Mouse (Mus musculus) neural tube, embryonic 11.5 days (tissue): Measurements from ENCODE around the gene Dnah5. TPM values are rescaled to one million over a fixed set of nuclear protein-coding genes. Genes with fewer than 3 reads are reported as not detected.

ENCODE experiments used
- ATAC-seq: fragments of 200-750 bp; cut with Nextera tagmentation; 2 replicates; pipeline ENCODE4 v1.8.0; 2017; ENCODE audit warnings: moderate number of reproducible peaks, mild to moderate bottlenecking, moderate TSS enrichment, moderate library complexity; ENCODE audit not compliant: insufficient read depth, low FRiP score, low TSS enrichment
- DNase-seq: peaks from one replicate; pipeline ENCODE4 v3.0.0-alpha.2; 2015; ENCODE audit warnings: low spot score
- H3K27ac ChIP-seq: fragments of 300-500 bp; sonication (generic); 2 replicates; pipeline ENCODE4 v1.5.1; 2014; ENCODE audit warnings: low read depth, mild to moderate bottlenecking, low read length
- H3K27me3 ChIP-seq: fragments of 300-500 bp; sonication (generic); 2 replicates; pipeline ENCODE4 v1.6.1; 2014; ENCODE audit warnings: mild to moderate bottlenecking, low read length, mixed read lengths; ENCODE audit not compliant: control insufficient read depth, insufficient read depth
- H3K36me3 ChIP-seq: fragments of 300-500 bp; sonication (generic); 2 replicates; pipeline ENCODE4 v1.6.1; 2014; ENCODE audit warnings: mild to moderate bottlenecking, low read length, moderate library complexity, mixed read lengths; ENCODE audit not compliant: control insufficient read depth, insufficient read depth
- H3K4me1 ChIP-seq: fragments of 300-500 bp; sonication (generic); 2 replicates; pipeline ENCODE4 v1.6.1; 2014; ENCODE audit warnings: low read length, mixed read lengths; ENCODE audit not compliant: control insufficient read depth, insufficient read depth
- H3K4me2 ChIP-seq: fragments of 300-500 bp; sonication (generic); 2 replicates; pipeline ENCODE4 v1.6.1; 2014; ENCODE audit warnings: low read depth, mild to moderate bottlenecking, moderate library complexity
- H3K4me3 ChIP-seq: fragments of 300-500 bp; sonication (generic); 2 replicates; pipeline ENCODE4 v1.5.1; 2014; ENCODE audit warnings: low read depth, low read length
- H3K9ac ChIP-seq: fragments of 300-500 bp; sonication (generic); 2 replicates; pipeline ENCODE4 v1.6.1; 2014; ENCODE audit warnings: mild to moderate bottlenecking, low read length
- H3K9me3 ChIP-seq: fragments of 300-500 bp; sonication (generic); 2 replicates; pipeline ENCODE4 v1.6.1; 2016; ENCODE audit warnings: low read length; ENCODE audit not compliant: control insufficient read depth
- WGBS: fragments of 180-500 bp; shearing (Covaris S2); extraction: QIAGEN DNeasy Blood & Tissue Kit; methylation state at CpG from one replicate; pipeline ENCODE4 v1.1.7; 2014; 5-methylcytosine and 5-hydroxymethylcytosine counted together
- polyA plus RNA-seq: library from polyadenylated mRNA; unstranded; fragments of >200 nt; fragmentation: Nextera tagmentation; extraction: Ambion mirVana; gene quantifications from 2 replicates; pipeline ENCODE4 v1.2.1, GENCODE M21; 2014

The Dnah5 gene
- polyA plus RNA-seq, 1 experiment from 2014 or later = 0.11 TPM

DNA sequence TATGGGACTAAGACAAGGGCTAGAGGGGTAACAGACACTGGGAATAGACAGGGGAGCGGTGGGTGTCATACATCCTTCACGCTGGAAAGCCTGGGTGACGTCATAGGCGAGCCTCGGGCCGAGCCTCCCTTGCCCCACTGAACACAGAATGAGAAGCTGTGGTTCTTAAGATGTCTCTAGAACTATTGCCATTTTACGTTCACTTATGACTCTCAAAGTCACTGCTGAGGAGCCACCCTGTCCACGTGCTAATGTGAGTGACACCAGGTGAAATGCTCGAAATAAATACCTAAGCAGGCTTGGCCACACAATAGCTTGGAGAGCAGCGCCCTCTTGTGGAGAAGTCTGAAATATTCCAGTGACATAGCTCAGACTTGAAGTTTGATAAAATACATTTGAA is 21.7 kb upstream of the Dnah5 start:
- no peaks in the 10 kb centered on the region for H3K27me3 ChIP-seq
- H3K4me3 ChIP-seq = 0 out of 2 replicates have a peak overlapping the region, but pooled peaks have one; percentile 9
- peak overlapping the region; percentile 26 for H3K4me2 ChIP-seq
- 16% methylated on average over 10 of the region's 10 CpGs for WGBS
- no peak overlapping the region for H3K9ac ChIP-seq
- no peak overlapping the region for H3K27ac ChIP-seq
- ATAC-seq (peak; percentile 69), DNase-seq (peak; percentile 64)
- no peaks in the 10 kb centered on the region for H3K36me3 ChIP-seq
- no peaks in the 10 kb centered on the region for H3K4me1 ChIP-seq
- no peaks in the 10 kb centered on the region for H3K9me3 ChIP-seq

DNA sequence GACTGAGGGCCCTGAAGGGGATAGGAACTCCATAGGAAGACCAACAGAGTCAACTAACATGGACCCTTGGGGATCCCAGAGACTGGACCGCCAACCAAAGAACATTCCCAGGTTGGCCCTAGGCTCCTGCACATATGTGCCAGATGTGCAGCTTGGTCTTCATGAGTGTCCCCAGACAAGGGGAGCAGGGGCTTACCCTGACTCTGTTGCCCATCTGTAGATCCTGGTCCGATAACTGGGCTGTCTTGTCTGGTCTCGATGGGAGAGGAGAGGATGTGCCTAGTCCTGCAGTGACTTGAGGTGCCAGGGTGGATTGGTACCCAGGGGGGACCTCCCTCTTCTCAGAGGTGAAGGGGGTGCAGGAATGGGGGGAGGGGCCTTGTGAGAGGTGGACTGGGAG is 21.0 kb upstream of the Dnah5 start:
- no peaks in the 10 kb centered on the region for H3K36me3 ChIP-seq
- H3K4me3 ChIP-seq = no peak overlapping the region
- H3K27ac ChIP-seq = no peak overlapping the region
- no peaks in the 10 kb centered on the region for H3K27me3 ChIP-seq
- H3K4me2 ChIP-seq = no peak overlapping the region
- no peaks in the 10 kb centered on the region for H3K4me1 ChIP-seq
- no peak for DNase-seq
- ATAC-seq = no peak
- 57% methylated on average over 3 of the region's 3 CpGs for WGBS
- H3K9ac ChIP-seq = no peak overlapping the region
- no peaks in the 10 kb centered on the region for H3K9me3 ChIP-seq

DNA sequence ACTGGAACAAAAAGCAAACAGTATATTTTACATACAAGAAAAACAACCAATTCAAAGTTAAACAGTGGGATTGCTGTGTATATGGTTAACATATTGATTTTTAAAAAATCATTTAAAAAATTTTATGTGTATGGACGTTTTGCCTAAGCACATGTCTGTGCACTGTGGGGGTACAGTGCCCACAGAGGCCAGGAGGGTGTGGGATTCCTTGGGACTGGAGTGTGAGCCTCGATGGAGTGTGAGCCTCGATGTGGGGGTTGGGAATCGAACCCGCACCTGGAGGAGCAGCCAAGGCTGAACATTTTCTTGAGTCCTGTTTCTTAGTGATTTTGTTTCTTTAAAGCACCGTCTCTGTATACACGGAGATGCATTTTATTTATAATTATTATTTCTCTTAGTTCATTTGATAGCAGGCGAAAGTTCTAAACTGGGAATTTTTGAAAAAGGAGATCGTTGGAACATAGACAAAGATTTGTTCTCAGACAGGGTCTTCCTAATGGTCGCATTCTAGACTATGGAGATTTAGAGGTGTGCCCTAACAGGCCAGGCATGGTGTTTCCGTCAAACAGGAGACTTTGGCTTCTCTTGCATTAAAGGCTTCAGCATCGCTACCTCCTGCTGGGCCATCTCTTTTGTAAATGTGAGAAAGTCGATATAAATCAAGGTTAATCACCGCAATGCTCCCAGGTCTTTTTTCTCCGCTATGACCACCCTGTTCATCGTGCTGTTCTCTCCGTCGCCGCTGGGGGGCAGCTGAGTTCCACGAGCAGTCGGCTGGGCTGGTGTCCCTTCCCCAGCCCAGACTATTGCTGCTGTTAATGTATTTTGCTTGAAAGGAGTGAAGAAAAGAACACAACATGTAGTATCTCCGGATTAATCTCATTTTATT is 15.8 kb upstream of the Dnah5 start:
- DNase-seq = peak; percentile 83
- no peaks in the 10 kb centered on the region for H3K27me3 ChIP-seq
- H3K4me3 ChIP-seq = no peak overlapping the region
- H3K36me3 ChIP-seq = no peaks in the 10 kb centered on the region
- no peak overlapping the region for H3K9ac ChIP-seq
- no peaks in the 10 kb centered on the region for H3K4me1 ChIP-seq
- H3K27ac ChIP-seq = no peak overlapping the region
- no peak overlapping the region for H3K4me2 ChIP-seq
- ATAC-seq = peak; percentile 72; the same call in 1 of the 2 replicates
- WGBS = 22% methylated on average over 22 of the region's 22 CpGs
- no peaks in the 10 kb centered on the region for H3K9me3 ChIP-seq

DNA sequence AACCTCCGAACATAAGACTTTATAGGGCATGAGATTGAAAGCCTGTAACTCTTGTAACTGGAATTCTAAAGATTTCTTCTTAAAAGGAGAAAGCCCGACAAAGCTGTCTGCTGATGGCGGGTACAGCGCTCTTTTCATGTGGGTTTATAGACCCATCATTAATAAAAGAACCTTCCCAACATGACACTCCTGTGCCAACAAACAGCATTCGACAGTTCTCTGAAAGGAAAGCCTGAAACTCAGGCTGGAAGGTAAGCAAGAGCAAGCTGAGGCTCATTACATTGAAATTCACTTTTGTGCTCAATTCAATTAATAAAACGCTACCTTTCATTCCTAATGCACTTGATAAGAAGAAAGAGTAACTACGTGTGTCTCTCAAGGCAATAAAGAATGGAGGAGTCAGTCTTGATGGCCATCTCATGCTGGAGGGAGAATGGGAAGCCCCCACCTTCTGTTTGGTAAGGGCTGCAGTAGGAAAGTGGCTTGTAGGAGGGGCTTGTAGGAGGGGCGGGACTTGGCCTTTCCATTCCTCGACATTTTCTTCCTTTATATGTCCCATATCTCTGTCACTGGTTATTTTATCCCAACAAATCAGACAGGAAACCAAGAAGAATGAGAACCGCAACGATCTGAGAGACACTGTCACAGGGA is 15.1 kb upstream of the Dnah5 start:
- H3K4me2 ChIP-seq = no peak overlapping the region
- H3K4me3 ChIP-seq = no peak overlapping the region
- ATAC-seq (0 out of 2 replicates have a peak, but pooled peaks have one; percentile 27), DNase-seq (no peak)
- no peaks in the 10 kb centered on the region for H3K36me3 ChIP-seq
- H3K27me3 ChIP-seq = no peaks in the 10 kb centered on the region
- 71% methylated on average over 11 of the region's 11 CpGs for WGBS
- no peak overlapping the region for H3K9ac ChIP-seq
- no peak overlapping the region for H3K27ac ChIP-seq
- H3K4me1 ChIP-seq = no peaks in the 10 kb centered on the region
- H3K9me3 ChIP-seq = no peaks in the 10 kb centered on the region

DNA sequence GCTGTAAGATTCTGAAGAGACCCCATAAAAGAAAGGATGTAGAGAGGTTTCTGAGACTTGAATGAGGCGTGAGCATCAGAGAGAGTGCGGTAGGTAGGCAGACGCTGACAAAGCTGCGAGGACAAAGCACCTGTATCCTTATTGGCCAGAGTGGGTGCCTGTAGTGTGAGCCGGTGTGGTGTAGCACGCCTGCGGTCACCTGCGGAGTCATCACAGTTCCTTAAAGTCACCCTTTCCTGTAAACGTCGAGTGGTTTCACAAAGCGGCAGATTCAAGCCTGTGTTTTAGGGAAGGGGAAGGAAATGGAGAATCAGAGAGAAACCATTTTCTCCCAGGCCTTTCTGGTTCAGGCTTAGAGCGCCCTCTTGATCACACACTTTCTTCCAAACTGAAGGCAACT is 13.9 kb upstream of the Dnah5 start:
- Histone ChIP-seq H3K4me2 (no peak overlapping the region), H3K27ac (no peak overlapping the region), H3K4me3 (no peak overlapping the region), H3K27me3 (no peaks in the 10 kb centered on the region), H3K9ac (no peak overlapping the region), H3K36me3 (no peaks in the 10 kb centered on the region), H3K9me3 (no peaks in the 10 kb centered on the region), H3K4me1 (no peaks in the 10 kb centered on the region)
- WGBS = 33% methylated on average over 12 of the region's 12 CpGs
- no peak for DNase-seq
- ATAC-seq = no peak

DNA sequence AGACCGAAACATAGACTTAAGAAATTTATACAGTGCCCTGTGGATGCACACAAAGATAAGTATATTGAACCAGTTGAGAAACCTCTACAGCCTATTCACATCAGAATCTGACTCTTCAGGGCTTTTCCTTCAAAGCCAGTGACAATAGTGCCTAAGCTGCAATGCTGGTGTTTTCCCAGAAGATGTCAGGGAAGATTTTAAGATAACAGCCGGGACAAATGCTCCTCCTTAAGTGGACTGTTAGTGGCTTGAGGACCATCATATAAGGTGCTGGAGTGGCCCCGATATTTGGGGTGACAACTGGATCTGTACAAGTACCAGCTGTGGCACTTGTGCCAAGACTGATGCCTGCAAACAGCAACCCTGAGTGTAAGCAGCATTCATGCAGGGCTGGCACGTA is 4.9 kb upstream of the Dnah5 start:
- no peak for DNase-seq
- H3K4me2 ChIP-seq = no peak overlapping the region
- no peak overlapping the region for H3K27ac ChIP-seq
- no peaks in the 10 kb centered on the region for H3K4me1 ChIP-seq
- WGBS = 70% methylated on average over 4 of the region's 4 CpGs
- peaks cover 34% of the 10 kb centered on the region for H3K27me3 ChIP-seq
- no peak overlapping the region for H3K9ac ChIP-seq
- no peaks in the 10 kb centered on the region for H3K9me3 ChIP-seq
- no peak overlapping the region for H3K4me3 ChIP-seq
- H3K36me3 ChIP-seq = no peaks in the 10 kb centered on the region
- no peak for ATAC-seq

DNA sequence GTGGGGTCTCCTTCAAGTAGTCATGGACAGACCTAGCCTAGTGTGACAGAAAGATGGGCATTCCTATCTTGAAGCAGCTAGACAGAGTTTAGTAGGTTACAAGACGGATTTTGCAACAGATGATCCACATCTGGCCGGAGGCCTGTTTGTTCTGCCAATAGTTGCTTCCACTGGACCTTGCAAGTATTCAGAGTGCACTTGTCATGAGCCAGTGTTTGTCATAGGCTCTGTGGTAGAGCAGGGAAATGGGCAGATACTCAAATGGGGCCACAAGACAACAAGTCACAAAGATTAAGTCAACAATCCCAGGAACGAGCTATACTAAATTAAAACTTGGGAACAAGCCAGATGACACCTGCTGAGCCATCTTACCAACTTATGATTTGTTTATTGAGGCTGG is 1.1 kb downstream of the Dnah5 start:
- ATAC-seq (no peak), DNase-seq (no peak)
- H3K4me2 ChIP-seq = no peak overlapping the region
- no peaks in the 10 kb centered on the region for H3K4me1 ChIP-seq
- H3K9ac ChIP-seq = no peak overlapping the region
- H3K36me3 ChIP-seq = no peaks in the 10 kb centered on the region
- H3K9me3 ChIP-seq = no peaks in the 10 kb centered on the region
- no peak overlapping the region for H3K4me3 ChIP-seq
- peaks cover 43% of the 10 kb centered on the region for H3K27me3 ChIP-seq
- H3K27ac ChIP-seq = no peak overlapping the region
- WGBS = 84% methylated on average over 3 of the region's 3 CpGs

DNA sequence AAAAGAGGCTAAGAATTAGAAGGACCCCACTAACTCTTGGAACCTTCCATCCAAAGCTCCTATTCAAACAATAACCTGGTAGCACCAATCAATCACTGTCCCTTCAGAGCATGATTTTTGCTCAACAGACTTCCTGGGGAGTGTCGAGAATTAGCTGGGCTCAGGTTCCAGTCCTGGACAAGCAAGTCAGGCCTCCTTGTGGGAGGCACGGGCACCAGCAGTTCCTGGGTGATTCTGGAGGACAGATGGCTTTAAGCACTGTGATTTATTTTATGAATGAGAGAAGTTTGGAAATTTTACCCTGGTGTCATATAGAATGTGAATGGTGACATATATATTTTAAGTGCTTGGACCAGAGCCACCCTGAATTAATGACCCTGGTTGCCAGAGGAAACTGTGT is 4.0 kb downstream of the Dnah5 start:
- Histone ChIP-seq H3K27me3 (peaks cover 39% of the 10 kb centered on the region), H3K9me3 (no peaks in the 10 kb centered on the region), H3K27ac (no peak overlapping the region), H3K4me2 (no peak overlapping the region), H3K4me1 (no peaks in the 10 kb centered on the region), H3K9ac (no peak overlapping the region), H3K36me3 (no peaks in the 10 kb centered on the region), H3K4me3 (no peak overlapping the region)
- 47% methylated on average over 2 of the region's 2 CpGs for WGBS
- no peak for DNase-seq
- ATAC-seq = no peak

DNA sequence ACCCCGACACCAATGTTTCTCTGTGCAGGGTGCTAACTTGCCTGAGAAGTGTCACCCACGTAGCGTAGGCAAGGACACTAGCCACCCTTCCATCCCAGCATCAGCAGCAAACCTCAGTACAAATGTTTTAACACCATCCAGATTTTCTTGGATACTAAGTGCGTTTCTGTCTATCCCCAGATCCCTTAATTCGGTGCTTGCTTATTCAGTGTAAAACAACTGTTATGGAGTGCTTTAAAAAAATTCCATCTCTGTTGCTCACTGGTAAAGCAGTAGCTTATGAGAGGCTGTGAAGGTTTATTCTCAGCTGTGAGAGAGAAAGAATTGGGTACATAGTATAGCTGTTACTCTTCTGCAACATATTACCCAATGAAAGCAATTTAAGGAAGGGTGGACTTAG is 9.5 kb downstream of the Dnah5 start:
- no peak overlapping the region for H3K27ac ChIP-seq
- H3K36me3 ChIP-seq = no peaks in the 10 kb centered on the region
- H3K9ac ChIP-seq = no peak overlapping the region
- no peak for DNase-seq
- H3K9me3 ChIP-seq = no peaks in the 10 kb centered on the region
- ATAC-seq = no peak
- 91% methylated on average over 5 of the region's 5 CpGs for WGBS
- no peak overlapping the region for H3K4me2 ChIP-seq
- H3K4me1 ChIP-seq = no peaks in the 10 kb centered on the region
- H3K4me3 ChIP-seq = no peak overlapping the region
- H3K27me3 ChIP-seq = peaks cover 18% of the 10 kb centered on the region
